Mouse (Mus musculus): ENCODE measurements at regions not wholly inside any gene's neighbourhood (a gene's known extent, or its start where the extent isn't known, plus 50 kb on each side); places are given as distances from the start of the nearest gene placed in this dataset.

DNA sequence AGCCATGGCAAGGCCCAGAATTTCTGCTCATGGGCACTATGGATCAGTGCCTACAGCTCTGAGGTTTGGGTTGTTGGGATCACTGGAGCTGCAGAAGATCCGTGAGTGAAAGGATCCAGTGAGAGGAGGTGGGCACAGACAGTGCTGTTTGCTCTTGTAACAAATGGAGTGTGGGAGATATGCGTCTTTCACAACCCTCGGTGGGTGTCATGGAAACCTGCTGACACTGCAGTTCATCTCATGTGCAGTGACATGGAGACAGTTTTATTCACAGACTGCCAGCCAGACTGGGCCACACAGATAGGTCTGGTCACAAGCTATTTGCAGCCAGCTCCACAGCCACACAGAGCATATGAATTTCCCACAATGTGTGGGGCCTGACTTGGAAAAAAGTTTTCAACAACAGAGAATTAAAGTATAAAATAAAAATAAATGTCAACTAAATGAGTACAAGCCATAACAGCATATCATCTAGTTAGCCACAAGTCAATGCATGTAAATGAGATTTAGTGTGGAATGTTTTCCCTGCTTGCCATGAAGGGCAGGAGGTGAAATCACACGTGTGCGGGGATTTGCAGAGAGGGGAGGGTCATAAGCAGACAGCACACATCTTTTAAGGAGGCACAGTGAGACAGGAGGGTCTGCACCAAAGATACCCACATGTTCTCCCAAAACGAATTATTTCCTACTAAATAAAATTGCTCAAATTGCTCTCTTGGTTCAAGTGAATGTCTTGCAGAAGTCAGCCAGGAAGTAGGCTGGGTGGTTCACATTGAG is 124.8 kb upstream of the Pfn2 start:
- Histone ChIP-seq H3K4me1 (ENCODE audit: insufficient read depth) (no peaks in the 10 kb centered on the region), H3K27me3 (ENCODE audit: insufficient read depth, low read length) (no peaks in the 10 kb centered on the region), H3K27ac (ENCODE audit: low read depth) (no peak overlapping the region), H3K4me3 (ENCODE audit: low read depth, low read length) (no peak overlapping the region), H3K36me3 (ENCODE audit: insufficient read depth) (no peaks in the 10 kb centered on the region), H3K9me3 (ENCODE audit: low read depth, low read length) (no peaks in the 10 kb centered on the region), H3K4me2 (no peak overlapping the region), H3K9ac (no peak overlapping the region)
- no peak for DNase-seq
- no peak for TF ChIP-seq CTCF (IDR thresholded peaks at IDR 0.05; ENCODE audit: low read depth)
- WGBS: 30% methylated on average over 6 of the region's 6 CpGs
- no peak for ATAC-seq (ENCODE audit: insufficient read depth)

DNA sequence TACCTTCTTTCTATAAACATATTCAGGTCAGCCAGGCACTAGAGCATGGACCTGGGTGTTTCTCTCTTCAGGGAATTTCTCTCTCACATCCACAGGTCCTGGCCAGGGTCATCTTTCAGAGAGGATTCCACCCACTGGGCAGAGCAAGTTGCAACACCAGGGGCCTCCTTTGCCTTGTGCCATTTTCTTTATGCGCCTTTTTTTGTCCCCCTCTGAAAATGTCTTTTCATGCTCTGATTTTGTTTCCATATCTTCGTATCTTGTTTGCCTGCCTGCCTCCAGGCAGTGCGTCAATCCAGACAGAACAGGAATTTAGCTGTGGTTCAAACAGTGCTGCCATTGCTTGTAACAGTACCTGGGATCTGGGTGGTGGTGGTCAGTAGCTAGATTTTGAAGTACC is 125.7 kb upstream of the Pfn2 start:
- Histone ChIP-seq H3K9me3 (ENCODE audit: low read depth, low read length) (no peaks in the 10 kb centered on the region), H3K4me2 (no peak overlapping the region), H3K27ac (ENCODE audit: low read depth) (no peak overlapping the region), H3K36me3 (ENCODE audit: insufficient read depth) (no peaks in the 10 kb centered on the region), H3K9ac (no peak overlapping the region), H3K27me3 (ENCODE audit: insufficient read depth, low read length) (no peaks in the 10 kb centered on the region), H3K4me1 (ENCODE audit: insufficient read depth) (no peaks in the 10 kb centered on the region), H3K4me3 (ENCODE audit: low read depth, low read length) (no peak overlapping the region)
- DNase-seq: no peak
- WGBS: 79% methylated on average over 3 of the region's 3 CpGs
- TF ChIP-seq CTCF (IDR thresholded peaks at IDR 0.05; ENCODE audit: low read depth): no peak
- ATAC-seq (ENCODE audit: insufficient read depth): no peak

DNA sequence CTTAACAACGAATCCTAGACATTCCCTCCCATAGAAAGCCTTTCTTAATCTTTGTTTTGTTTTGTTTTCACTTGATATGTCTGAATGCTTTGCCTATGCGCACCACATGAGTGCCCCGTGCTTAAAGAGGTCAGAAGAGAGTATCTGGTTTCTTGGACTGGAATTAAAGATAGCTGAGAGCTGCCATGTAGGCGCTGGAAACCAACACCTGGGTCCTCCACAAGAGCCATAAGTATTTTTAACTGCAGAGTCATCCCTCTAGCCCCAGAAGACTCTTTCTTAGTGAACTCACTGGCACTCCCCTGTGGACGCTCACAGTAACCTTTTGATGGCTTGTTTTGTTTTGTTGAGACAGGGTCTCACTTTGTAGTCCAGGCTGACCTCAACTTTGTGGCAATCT is 127.5 kb upstream of the Pfn2 start:
- no peak overlapping the region for H3K9ac ChIP-seq
- no peaks in the 10 kb centered on the region for H3K27me3 ChIP-seq (ENCODE audit: insufficient read depth, low read length)
- no peak overlapping the region for H3K4me2 ChIP-seq
- ATAC-seq (ENCODE audit: insufficient read depth) (no peak), DNase-seq (no peak)
- H3K9me3 ChIP-seq (ENCODE audit: low read depth, low read length): no peaks in the 10 kb centered on the region
- no peak overlapping the region for H3K4me3 ChIP-seq (ENCODE audit: low read depth, low read length)
- no peak for TF ChIP-seq CTCF (IDR thresholded peaks at IDR 0.05; ENCODE audit: low read depth)
- H3K27ac ChIP-seq (ENCODE audit: low read depth): no peak overlapping the region
- 55% methylated on average over 5 of the region's 5 CpGs for WGBS
- no peaks in the 10 kb centered on the region for H3K36me3 ChIP-seq (ENCODE audit: insufficient read depth)
- no peaks in the 10 kb centered on the region for H3K4me1 ChIP-seq (ENCODE audit: insufficient read depth)

DNA sequence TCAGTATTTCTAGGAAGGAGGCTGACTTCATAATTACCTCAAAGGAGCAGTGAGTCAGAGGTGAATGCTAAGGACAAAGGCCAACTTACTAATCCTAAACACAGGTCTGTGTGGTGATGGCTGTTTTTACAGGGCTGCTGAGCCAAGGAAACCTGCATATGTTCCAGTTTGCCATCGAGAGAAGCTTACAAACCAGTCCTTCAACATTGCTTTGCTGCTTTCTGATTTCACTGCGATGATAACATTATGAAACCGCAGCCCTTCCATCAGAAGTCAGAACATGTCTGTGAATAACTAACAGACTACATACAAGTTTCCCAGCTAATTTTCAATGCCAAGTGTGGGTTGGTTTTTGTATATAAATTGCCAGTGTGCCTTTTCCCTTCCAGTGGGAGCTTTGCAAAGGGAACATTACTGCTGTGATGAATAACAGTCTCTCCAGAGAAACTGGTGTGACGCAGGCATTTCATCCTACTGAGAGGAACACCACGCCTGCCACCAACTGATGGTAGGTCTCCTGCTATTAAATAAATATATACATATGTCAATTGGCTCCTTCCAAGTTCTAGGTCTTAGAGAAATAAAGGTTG is 128.9 kb upstream of the Pfn2 start:
- H3K4me2 ChIP-seq: no peak overlapping the region
- whole genome bisulfite sequencing: 74% methylated on average over 5 of the region's 5 CpGs
- no peak for TF ChIP-seq CTCF (IDR thresholded peaks at IDR 0.05; ENCODE audit: low read depth)
- DNase-seq (no peak), ATAC-seq (ENCODE audit: insufficient read depth) (no peak)
- H3K27me3 ChIP-seq (ENCODE audit: insufficient read depth, low read length): no peaks in the 10 kb centered on the region
- no peaks in the 10 kb centered on the region for H3K36me3 ChIP-seq (ENCODE audit: insufficient read depth)
- no peak overlapping the region for H3K4me3 ChIP-seq (ENCODE audit: low read depth, low read length)
- H3K4me1 ChIP-seq (ENCODE audit: insufficient read depth): no peaks in the 10 kb centered on the region
- H3K27ac ChIP-seq (ENCODE audit: low read depth): no peak overlapping the region
- no peaks in the 10 kb centered on the region for H3K9me3 ChIP-seq (ENCODE audit: low read depth, low read length)
- H3K9ac ChIP-seq: no peak overlapping the region

DNA sequence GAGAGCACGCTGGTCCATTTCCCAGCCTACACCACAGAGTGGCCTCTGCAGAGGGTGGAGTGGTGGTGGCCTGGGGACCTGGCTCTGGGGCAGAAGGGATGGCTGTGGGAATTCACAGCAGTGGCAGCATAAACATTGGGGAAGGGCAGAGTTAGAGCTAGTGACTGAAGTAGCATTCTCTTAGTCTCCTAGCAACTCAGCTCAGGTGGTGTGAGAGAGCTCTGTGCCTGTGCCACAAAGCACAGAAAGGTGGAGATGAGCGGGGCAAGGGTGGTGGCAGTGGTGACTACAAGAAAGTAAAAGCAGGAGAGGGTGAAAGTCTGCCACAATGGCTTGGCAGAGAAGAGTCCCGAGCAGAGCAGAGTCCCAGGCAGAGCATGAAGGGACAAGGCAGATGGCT is 140.3 kb upstream of the Pfn2 start:
- no peaks in the 10 kb centered on the region for H3K36me3 ChIP-seq (ENCODE audit: insufficient read depth)
- no peak for TF ChIP-seq CTCF (IDR thresholded peaks at IDR 0.05; ENCODE audit: low read depth)
- no peaks in the 10 kb centered on the region for H3K4me1 ChIP-seq (ENCODE audit: insufficient read depth)
- 56% methylated on average over 3 of the region's 3 CpGs for WGBS
- no peak overlapping the region for H3K27ac ChIP-seq (ENCODE audit: low read depth)
- H3K4me2 ChIP-seq: no peak overlapping the region
- ATAC-seq (ENCODE audit: insufficient read depth) (peak; percentile 41; the same call in 1 of the 2 replicates), DNase-seq (peak; percentile 14)
- no peaks in the 10 kb centered on the region for H3K9me3 ChIP-seq (ENCODE audit: low read depth, low read length)
- no peak overlapping the region for H3K4me3 ChIP-seq (ENCODE audit: low read depth, low read length)
- no peaks in the 10 kb centered on the region for H3K27me3 ChIP-seq (ENCODE audit: insufficient read depth, low read length)
- H3K9ac ChIP-seq: no peak overlapping the region

DNA sequence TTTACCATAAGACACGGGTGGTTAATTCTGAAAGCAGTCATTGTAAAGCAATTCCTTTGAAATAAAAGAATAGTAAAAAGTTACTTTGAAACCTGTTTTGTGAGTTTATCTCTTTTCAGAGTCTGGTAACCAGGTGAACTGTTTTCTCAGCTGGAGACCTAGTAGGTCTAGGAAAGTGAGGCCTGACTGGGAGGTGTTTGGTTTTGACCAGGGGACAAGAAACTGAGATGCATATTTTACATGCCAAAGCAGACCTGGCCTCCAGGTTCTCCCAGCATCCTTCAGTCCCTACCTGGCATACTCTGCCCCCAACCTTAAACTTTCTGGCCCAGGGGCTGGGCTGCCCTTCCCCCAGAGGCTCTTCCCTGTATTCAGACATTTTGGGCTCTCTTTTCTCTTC is 142.9 kb upstream of the Pfn2 start:
- Histone ChIP-seq H3K4me2 (no peak overlapping the region), H3K27me3 (ENCODE audit: insufficient read depth, low read length) (no peaks in the 10 kb centered on the region), H3K9me3 (ENCODE audit: low read depth, low read length) (no peaks in the 10 kb centered on the region), H3K27ac (ENCODE audit: low read depth) (peak overlapping the region; percentile 69; the same call in 1 of the 2 replicates), H3K4me3 (ENCODE audit: low read depth, low read length) (no peak overlapping the region), H3K4me1 (ENCODE audit: insufficient read depth) (no peaks in the 10 kb centered on the region), H3K36me3 (ENCODE audit: insufficient read depth) (no peaks in the 10 kb centered on the region), H3K9ac (no peak overlapping the region)
- no peak for TF ChIP-seq CTCF (IDR thresholded peaks at IDR 0.05; ENCODE audit: low read depth)
- ATAC-seq (ENCODE audit: insufficient read depth): peak; percentile 56; the same call in 1 of the 2 replicates
- DNase-seq: peak; percentile 20
- 48% methylated on average over 1 of the region's 1 CpGs for WGBS

DNA sequence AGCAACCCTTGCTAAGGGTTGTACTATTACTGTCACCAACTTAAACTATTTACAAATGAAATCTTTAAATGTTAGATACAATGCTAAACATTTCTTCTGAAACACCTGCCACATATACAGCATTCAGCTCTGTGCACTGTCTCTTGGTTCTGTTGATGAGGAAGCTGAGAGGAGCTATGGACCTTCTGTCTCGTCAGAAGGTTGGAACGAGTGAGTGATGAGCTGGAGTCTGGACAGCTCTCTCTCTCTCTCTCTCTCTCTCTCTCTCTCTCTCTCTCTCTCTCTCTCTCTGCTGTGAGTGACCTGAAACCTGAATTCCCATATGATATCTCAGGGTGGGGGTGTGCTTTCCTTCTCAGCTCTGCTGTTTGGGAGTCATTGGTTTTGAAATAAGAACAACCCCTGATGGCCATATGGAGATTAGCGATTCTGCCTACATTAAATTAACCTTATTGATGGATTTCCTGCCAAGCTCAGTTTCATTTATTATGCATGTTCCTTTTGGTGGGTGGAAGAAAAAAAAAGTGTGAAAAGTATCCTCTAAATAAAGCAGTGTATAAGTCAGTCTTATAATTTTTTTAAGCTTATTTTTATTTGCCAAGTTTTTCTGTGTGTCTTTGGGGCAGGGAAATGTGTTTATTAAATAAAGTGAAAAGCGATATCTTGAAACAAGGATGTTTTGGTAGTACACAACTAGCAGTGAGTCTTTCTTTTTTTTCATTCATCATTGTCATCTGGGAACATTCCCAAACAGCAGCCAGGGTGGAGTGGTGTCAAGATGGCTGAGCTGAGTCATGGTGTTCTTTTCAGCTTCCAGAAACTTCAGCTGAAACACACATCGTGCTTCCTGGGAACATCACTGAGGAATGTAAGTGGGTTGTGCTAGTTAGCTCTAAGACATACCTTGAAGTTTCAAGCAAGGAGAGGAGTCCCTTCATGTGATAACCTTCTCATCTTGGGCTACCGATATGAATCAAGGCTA is 150.5 kb upstream of the Pfn2 start:
- 65% methylated on average over 6 of the region's 6 CpGs for WGBS
- no peaks in the 10 kb centered on the region for H3K4me1 ChIP-seq (ENCODE audit: insufficient read depth)
- no peaks in the 10 kb centered on the region for H3K27me3 ChIP-seq (ENCODE audit: insufficient read depth, low read length)
- no peak for TF ChIP-seq CTCF (IDR thresholded peaks at IDR 0.05; ENCODE audit: low read depth)
- H3K9me3 ChIP-seq (ENCODE audit: low read depth, low read length): no peaks in the 10 kb centered on the region
- H3K9ac ChIP-seq: no peak overlapping the region
- no peak overlapping the region for H3K27ac ChIP-seq (ENCODE audit: low read depth)
- ATAC-seq (ENCODE audit: insufficient read depth) (no peak), DNase-seq (no peak)
- H3K4me3 ChIP-seq (ENCODE audit: low read depth, low read length): no peak overlapping the region
- no peak overlapping the region for H3K4me2 ChIP-seq
- H3K36me3 ChIP-seq (ENCODE audit: insufficient read depth): no peaks in the 10 kb centered on the region

All from lung, embryonic 14.5 days (tissue).